Mouse (Mus musculus): ENCODE results near the gene Apol6.

The Apol6 gene

GRCm38 (mm10) chr15:77044597-77045320 lies at the start of gene Apol6:
Gene Apol6, plus strand, starts transcription at chr15:77044729.
- DNase-seq (ENCODE audit: low spot score in 2 of 2) = no peak

DNA sequence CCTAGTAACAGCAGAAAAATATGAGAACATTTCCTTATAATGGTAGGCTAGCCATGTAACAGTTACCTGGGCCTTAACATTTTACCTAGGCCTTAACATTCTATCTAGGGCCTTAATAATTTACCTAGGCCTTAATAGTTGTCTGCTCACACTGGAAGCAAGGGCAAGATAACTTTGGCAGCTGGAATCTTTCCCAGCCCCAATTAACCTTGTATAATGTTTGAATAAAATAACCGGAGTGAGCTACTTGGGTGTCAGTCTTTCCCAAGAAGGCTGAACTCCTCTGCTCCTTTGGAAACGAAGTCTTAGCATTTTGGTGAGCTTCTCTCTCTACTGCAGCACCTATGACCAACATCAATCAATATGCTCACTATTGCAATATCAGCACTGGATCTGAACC lies 46.5 kb upstream of the Apol6 start:
- DNase-seq (ENCODE audit: low spot score in 2 of 2) = no peak

GRCm38 (mm10) chr15:76998878-76999588 lies 45.5 kb upstream of the Apol6 start:
- DNase-seq (ENCODE audit: low spot score in 2 of 2) = no peak

DNA sequence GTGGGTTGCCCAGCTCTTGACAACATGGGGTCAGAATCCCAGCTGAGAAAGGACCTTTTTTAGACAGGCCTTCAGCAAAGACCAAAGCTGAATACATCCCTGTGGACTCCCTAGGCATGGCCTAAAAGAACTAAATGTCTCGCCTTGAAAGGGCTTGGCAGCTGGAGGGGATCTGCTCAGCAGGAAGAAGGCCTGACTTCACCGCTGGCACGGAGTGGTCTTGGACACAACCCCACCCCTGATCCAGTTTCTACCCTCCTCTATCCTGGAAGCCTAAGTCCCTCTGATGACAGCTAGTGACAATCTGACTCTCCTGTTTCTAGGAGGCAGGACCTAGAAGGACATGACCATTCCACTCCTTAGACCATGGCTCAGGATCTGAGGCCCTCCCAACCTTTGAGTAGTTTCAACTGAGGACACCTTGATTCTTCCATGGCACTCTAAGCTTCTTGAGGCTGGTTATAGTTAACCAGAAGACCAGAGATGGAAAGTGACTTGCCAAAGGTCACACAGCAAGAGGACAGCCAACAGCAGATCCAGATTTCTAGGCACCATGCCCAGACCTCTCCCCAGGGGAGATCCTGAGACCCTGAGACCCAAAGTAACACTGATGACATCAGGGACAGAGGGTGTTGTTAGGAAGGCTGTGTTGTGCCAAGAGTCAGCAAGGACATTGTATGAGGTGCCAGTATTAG lies 41.2 kb upstream of the Apol6 start:
- no peak for DNase-seq (ENCODE audit: low spot score in 2 of 2)

- peak in 1 of 2 experiments; percentile 42 for DNase-seq (ENCODE audit: low spot score in 2 of 2)
Measured at GRCm38 (mm10) chr15:77003868-77004215, 40.7 kb upstream of the Apol6 start.

GRCm38 (mm10) chr15:77008851-77009250 lies 35.7 kb upstream of the Apol6 start:
- no peak for DNase-seq (ENCODE audit: low spot score in 2 of 2)

DNA sequence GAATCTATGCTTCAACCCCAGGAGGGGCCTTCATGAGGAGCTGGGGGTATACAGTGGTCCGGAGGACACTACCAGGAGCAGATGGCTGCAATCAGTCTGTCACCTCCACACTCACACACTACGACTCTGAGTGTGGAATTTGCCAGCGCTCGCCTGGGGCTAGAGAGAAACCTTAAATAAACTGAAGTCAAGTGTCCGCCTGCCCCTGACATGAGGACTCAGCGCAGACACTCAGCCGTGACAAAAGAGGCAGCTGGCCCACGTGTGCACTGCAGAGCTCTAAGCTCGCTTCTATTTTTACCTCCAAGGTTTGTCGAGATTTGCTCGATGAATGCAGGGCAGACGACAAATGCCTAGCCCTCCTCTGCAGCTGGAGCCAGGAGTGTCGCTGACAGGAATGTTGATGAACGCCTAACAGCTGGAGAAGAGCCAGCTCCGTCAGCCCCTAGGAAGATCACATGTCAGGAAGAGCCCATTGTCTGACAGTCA lies 30.7 kb upstream of the Apol6 start:
- no peak for DNase-seq (ENCODE audit: low spot score in 2 of 2)

DNA sequence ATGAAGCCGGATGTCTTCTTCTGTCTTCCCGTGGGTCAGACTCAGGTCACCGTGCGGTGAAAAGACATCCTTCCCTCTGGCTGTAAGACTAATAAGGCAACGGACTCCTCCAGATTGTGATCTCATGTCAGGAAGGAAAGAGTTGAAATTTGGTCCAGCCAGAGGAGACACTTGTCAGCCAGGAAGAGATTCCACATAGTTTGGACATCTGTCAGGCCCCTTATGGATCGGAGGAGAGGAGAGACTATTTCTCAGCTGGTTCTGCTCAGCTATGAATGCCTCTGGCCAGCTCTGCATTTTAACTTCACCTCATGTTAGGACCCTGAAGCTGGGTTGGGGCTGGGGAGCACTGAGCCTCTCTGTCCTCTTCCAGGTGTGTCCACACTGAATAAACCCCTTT lies 30.1 kb upstream of the Apol6 start:
- DNase-seq (ENCODE audit: low spot score in 2 of 2) = no peak

DNA sequence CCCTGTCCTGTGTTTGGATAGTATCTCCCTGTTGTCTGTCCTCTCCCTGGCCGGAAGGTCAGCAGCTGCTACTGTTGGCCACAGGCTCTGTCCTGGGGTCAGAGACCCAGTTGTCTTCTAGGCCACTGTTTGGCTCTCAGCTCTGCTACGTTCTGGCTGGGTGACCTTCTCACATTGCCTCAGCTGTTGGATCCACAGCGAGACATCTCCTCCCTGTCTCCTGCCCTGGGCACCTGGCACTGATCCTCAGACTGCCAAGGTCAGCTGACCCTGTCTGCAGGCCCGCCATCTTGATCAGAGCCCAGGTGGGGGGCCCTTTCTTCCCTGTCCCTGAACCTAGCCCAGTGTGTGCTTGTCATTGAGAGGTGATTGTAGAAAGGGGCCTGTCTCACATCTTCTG lies 29.5 kb upstream of the Apol6 start:
- DNase-seq (ENCODE audit: low spot score in 2 of 2) = no peak

DNA sequence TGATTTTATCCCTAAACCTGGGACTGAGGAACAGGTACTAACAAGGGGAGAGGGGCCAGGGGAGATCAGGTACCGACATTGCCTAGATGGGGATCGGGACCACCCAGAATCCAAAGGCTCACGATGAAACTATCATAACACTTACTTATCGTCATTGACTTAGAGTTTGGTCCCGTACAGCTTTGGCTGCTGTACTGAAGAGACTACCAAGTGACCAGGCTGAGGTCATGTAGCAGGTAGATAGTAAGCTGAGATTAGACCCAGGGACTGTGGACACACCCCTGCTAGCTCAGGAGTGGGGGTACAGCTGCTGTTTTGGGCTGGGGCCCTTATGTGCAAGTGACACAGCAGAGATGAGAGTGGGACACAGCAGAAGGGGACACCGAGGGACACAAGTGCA lies 28.0 kb upstream of the Apol6 start:
- DNase-seq (ENCODE audit: low spot score in 2 of 2) = no peak

- no peak for DNase-seq (ENCODE audit: low spot score in 2 of 2)
Measured at GRCm38 (mm10) chr15:77017897-77018296, 26.6 kb upstream of the Apol6 start.

DNA sequence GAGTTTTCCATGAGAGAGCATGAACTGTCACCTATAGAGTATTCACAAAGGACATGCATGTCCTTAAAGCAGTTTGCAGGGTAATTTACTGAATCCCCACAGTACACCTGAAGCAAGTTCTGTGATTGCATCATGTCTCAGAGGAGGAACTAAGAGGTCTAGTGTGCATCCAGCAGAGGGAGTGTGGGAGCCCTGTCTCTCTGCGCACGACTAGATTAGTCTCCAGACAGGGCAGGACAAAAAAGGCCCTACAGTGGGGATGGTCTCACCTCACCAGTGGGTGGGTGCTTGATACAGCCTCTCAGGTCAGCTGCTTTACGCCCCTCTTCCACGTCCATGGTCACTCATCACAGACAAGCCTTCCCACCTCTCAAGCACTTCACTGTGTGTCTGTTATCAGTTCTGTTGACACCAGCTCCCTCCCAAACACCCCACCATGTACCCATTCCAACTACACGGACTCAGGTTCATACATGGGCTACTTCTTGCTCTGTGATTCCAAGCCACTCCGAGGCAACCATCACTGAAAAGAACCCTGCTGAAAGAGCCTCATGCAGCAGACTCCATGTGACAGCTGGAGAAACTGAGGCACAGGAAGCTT lies 25.7 kb upstream of the Apol6 start:
- peak; percentile 17 to 47 for DNase-seq (ENCODE audit: low spot score in 2 of 2)

- no peak for DNase-seq (ENCODE audit: low spot score in 2 of 2)
Measured at GRCm38 (mm10) chr15:77019533-77019932, 25.0 kb upstream of the Apol6 start.

DNA sequence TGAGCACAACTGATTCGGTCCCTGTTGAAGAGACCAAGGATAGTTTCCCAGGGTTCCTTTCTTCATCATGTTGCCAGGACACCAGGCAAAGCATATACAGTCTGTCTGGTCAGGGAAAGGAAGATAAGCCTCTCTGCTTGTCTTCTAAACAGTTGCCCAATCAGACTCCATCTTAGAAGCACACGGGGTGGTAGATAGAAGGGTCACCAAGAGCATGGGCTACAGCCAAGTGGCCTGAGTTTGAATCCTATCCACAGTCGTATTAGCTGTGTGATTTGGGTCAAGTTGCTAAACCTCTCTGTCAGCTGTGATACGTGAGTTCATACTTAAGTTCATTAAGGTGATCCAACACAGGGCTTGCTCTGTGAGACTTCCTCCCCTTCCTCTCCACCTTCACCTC lies 24.4 kb upstream of the Apol6 start:
- no peak for DNase-seq (ENCODE audit: low spot score in 2 of 2)

DNA sequence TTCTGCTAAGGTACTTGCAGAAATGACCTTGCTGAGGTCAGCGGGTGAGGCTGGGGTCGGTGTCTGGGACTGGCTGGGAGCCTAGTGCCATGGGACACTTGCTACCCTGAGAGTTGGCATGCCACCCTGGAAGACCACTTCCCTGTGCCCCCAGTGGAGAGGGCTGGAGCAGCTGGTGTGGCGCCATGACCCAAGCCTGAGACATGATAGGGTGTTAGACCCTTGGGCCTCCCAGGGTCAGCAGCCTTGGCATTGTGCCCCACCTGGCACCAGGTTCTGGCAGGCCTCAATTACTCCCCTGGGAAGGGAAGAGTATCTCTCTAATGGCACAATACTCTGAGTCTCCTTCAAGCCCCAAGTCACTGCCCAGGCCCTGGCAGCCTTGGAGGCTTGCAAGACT lies 23.5 kb upstream of the Apol6 start:
- DNase-seq (ENCODE audit: low spot score in 2 of 2) = no peak

DNA sequence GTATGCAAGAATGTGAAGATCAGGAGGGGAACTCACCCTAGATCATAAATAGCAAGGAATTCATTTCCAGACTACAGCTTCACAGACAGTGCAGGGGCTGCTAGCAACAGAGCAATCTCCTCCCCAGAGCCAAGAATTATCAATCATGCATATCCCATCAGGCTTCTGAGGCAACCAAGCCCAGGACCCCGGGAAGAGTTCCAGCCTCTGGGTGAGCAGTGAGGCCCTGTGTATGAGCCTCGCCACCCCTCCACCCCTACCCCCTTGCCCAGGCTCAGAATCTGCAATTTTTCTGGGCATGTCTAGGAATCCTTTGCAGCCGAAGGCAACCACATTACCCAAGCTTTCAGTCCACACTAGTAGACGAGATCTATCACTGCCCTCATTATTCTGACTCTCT lies 22.7 kb upstream of the Apol6 start:
- DNase-seq (ENCODE audit: low spot score in 2 of 2) = no peak

- DNase-seq (ENCODE audit: low spot score in 2 of 2) = no peak
Measured at GRCm38 (mm10) chr15:77022401-77022957, 22.1 kb upstream of the Apol6 start.

DNA sequence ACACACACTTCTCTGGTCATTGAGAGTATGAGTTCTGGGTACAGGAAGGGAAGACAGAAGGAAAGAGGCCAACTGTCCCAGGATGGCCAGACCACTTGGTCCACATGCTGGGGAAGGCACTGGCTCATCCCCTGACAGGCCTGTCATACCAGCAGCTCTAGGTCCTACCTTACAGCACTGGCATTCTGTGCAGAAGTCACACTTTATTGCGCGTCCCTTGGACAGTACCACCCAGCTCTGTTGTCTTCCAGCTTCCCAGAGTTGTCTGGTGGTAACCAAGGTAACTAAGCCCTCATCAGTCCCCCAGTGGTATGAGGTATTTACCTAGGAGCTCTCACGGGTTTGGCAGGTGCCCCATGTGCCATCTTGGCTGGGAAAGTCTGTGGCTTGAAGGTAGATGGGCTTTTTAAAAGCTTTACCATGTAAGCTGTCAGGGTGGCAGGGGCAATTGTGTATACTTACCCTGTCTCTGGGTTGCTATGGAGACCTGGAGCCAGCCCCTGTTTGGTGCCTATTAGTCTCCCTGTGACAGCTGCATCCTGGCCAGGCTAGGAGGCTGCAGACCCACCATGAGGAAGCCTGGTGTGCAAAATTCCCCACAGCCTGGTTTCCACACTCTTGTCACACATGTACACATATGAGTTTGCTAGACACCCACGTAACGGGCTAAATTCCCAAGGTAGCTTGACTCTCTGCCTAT lies 18.5 kb upstream of the Apol6 start:
- DNase-seq (ENCODE audit: low spot score in 2 of 2) = no peak

DNA sequence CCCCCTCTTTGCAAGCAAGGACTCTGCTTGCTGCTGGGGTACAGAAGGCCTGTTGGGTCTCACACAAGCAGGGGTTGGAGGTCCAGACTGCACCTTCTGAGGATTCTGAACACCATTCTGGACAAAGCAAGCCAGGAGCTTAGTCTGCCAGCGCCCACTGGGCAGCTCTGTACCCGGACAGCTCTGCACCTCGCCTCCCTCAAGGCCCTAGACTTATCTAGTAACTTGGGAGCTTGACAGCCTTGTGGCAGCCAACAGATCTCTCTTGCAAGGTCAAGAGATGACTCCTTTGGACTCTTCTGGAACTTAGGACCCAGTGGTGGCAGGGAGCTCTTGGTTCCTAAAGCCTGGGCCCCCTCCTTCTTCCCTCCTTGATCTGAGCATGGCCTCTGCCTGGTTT lies 17.4 kb upstream of the Apol6 start:
- no peak for DNase-seq (ENCODE audit: low spot score in 2 of 2)

DNA sequence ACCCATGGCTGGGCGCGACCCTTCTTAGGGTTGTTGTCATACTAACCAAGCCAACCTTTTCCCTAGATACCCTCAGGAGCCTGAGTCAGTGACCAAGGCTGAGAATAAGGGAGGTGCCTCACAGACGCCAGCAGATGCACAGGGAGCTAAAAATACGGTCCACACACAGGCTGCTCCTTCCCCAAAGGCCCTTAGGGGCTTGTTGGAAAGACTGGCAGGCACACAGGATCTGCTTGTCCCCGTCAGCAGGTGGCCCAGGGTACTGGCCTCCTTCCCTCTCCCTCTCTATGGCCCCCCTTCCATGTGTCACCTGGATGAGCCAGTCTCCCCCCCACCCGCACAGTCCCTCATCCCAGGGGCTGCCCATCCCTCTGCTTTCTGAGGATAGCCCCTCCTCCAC lies 16.9 kb upstream of the Apol6 start:
- DNase-seq (ENCODE audit: low spot score in 2 of 2) = no peak

DNA sequence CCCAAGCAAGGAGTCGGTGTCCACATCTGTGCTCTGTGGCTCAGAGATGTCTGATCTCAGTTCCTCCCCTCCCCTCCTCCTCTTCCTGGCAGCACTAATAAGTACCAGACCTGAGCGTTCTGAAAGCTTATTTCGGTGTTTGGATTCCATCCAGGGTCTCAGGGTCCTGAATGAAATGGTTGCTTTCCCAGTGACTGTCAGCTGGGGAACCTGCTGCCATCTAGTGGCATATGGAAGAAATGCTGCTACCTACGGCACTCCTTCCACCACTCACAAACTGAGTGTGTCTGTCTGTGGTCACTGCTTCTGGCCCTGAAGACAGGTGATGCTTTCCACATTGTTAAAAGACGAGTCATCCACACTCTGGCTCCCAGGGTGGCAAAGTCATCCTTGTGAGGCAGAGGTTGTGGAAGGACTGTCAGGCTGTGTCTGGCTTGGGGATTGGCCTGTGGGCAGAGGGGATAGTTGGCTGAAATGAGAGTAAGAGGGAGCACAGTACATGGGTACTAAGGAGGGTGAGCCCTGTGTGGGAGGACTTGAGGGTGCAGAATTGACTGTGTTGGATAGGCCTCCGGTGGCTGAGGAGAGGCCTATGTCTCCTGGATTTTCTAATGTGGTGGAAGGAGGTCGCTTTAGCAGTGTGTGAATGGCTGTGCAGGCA lies 15.1 kb upstream of the Apol6 start:
- no peak for DNase-seq (ENCODE audit: low spot score in 2 of 2)
